Mouse (Mus musculus) intestine, embryonic 15.5 days (tissue): ENCODE results near the gene Mthfd1l. TPM values are rescaled to one million over a fixed set of nuclear protein-coding genes. Genes with fewer than 3 reads are reported as not detected.

Experiments
- ATAC-seq: fragments of 200-750 bp; cut with Nextera tagmentation; 2 replicates; pipeline ENCODE4 v1.8.0; 2017; ENCODE audit warnings: moderate TSS enrichment, moderate library complexity
- H3K27ac ChIP-seq: fragments of 300-500 bp; sonication (generic); 2 replicates; pipeline ENCODE4 v1.5.1; 2015; ENCODE audit warnings: mild to moderate bottlenecking, inconsistent platforms
- H3K27me3 ChIP-seq: fragments of 300-500 bp; sonication (generic); replicated peaks from 2 replicates; pipeline ENCODE4 v1.6.1; 2015; ENCODE audit warnings: inconsistent platforms
- H3K36me3 ChIP-seq: fragments of 300-500 bp; sonication (generic); 2 replicates; pipeline ENCODE4 v1.6.1; 2015; ENCODE audit warnings: inconsistent platforms
- H3K4me1 ChIP-seq: fragments of 300-500 bp; sonication (generic); replicated peaks from 2 replicates; pipeline ENCODE4 v1.6.1; 2015; ENCODE audit warnings: inconsistent platforms
- H3K4me2 ChIP-seq: fragments of 300-500 bp; sonication (generic); replicated peaks from 2 replicates; pipeline ENCODE4 v1.6.1; 2015; ENCODE audit warnings: mild to moderate bottlenecking, inconsistent platforms
- H3K4me3 ChIP-seq: fragments of 300-500 bp; sonication (generic); replicated peaks from 2 replicates; pipeline ENCODE4 v1.5.1; 2015; ENCODE audit warnings: inconsistent platforms
- H3K9ac ChIP-seq: fragments of 300-500 bp; sonication (generic); 2 replicates; pipeline ENCODE4 v1.6.1; 2015; ENCODE audit warnings: inconsistent platforms
- H3K9me3 ChIP-seq: fragments of 300-500 bp; sonication (generic); 2 replicates; pipeline ENCODE4 v1.6.1; 2016; ENCODE audit warnings: inconsistent platforms
- WGBS: fragments of 180-500 bp; shearing (Covaris S2); methylation state at CpG from one replicate; pipeline ENCODE4 v1.1.7; 2015; 5-methylcytosine and 5-hydroxymethylcytosine counted together
- polyA plus RNA-seq: library from polyadenylated mRNA; unstranded; fragments of >200 nt; fragmentation: Nextera tagmentation; extraction: Ambion mirVana; gene quantifications from 2 replicates; pipeline ENCODE4 v1.2.1, GENCODE M21; 2015

Gene Mthfd1l
- polyA plus RNA-seq, result 20.2 and 21.7 TPM in 2 replicates

GRCm38 (mm10) chr10:3972981-3973588 lies at the start of gene Mthfd1l:
TSS of gene Mthfd1l (plus strand) at chr10:3973118.
- H3K9me3 ChIP-seq, result no peaks in the 10 kb centered on the region
- no peaks in the 10 kb centered on the region for H3K36me3 ChIP-seq
- peak within 1 kb of the TSS; percentile 75 for H3K4me3 ChIP-seq
- no peaks in the 10 kb centered on the region for H3K27me3 ChIP-seq
- peaks cover 17% of the 10 kb centered on the region for H3K4me1 ChIP-seq
- peak within 1 kb of the TSS; percentile 97 for H3K27ac ChIP-seq
- WGBS, result under 1% methylated on average over 40 of the region's 40 CpGs
- peak within 1 kb of the TSS; percentile 89 for H3K9ac ChIP-seq
- ATAC-seq, result peak; percentile 85
- peak within 1 kb of the TSS; percentile 87 for H3K4me2 ChIP-seq

- H3K27me3 ChIP-seq, result no peaks in the 10 kb centered on the region
- no peak overlapping the region for H3K27ac ChIP-seq
- no peak overlapping the region for H3K4me3 ChIP-seq
- WGBS, result 70% methylated on average over 4 of the region's 4 CpGs
- H3K36me3 ChIP-seq, result no peaks in the 10 kb centered on the region
- no peaks in the 10 kb centered on the region for H3K9me3 ChIP-seq
- H3K4me2 ChIP-seq, result no peak overlapping the region
- H3K9ac ChIP-seq, result no peak overlapping the region
- no peaks in the 10 kb centered on the region for H3K4me1 ChIP-seq
- no peak for ATAC-seq
These were observed 44.8 kb upstream of the Mthfd1l start for GRCm38 (mm10) chr10:3928008-3928545.

GRCm38 (mm10) chr10:3931831-3932230 lies 41.1 kb upstream of the Mthfd1l start:
- Histone ChIP-seq H3K36me3 (no peaks in the 10 kb centered on the region), H3K9ac (no peak overlapping the region), H3K4me3 (no peak overlapping the region), H3K4me2 (no peak overlapping the region), H3K4me1 (no peaks in the 10 kb centered on the region), H3K27me3 (no peaks in the 10 kb centered on the region), H3K9me3 (no peaks in the 10 kb centered on the region), H3K27ac (no peak overlapping the region)
- no peak for ATAC-seq

- Histone ChIP-seq H3K9me3 (no peaks in the 10 kb centered on the region), H3K27ac (no peak overlapping the region), H3K4me2 (no peak overlapping the region), H3K4me1 (no peaks in the 10 kb centered on the region), H3K9ac (no peak overlapping the region), H3K4me3 (no peak overlapping the region), H3K27me3 (no peaks in the 10 kb centered on the region), H3K36me3 (no peaks in the 10 kb centered on the region)
- WGBS, result 74% methylated on average over 12 of the region's 12 CpGs
- no peak for ATAC-seq
These were observed 39.5 kb upstream of the Mthfd1l start for GRCm38 (mm10) chr10:3933311-3933940.

DNA sequence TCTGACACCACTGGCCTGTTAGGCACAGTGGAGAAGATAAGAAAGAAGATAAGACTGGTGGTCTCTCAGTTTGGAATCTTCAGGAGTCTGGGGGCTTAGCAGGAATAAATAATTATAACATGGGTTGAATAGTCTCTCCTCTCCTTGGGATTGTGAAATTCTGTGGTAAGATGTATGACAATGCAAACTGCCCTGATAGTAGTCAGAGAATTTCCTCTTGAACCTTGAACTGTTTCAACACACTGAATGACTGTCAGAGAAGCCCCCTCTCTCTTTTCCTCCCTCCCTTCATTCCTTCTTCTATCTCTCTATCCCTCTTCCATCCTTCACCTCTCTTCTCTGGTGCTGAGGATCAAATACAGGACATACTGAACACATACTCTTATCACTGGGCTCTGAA lies 36.1 kb upstream of the Mthfd1l start:
- no peaks in the 10 kb centered on the region for H3K27me3 ChIP-seq

GRCm38 (mm10) chr10:3939895-3940595 lies 32.9 kb upstream of the Mthfd1l start:
- Histone ChIP-seq H3K27ac (no peak overlapping the region), H3K27me3 (no peaks in the 10 kb centered on the region), H3K4me2 (no peak overlapping the region), H3K4me1 (0 out of 2 replicates have a peak, but pooled peaks cover 6% of the 10 kb centered on the region), H3K9ac (no peak overlapping the region), H3K4me3 (no peak overlapping the region), H3K9me3 (no peaks in the 10 kb centered on the region), H3K36me3 (no peaks in the 10 kb centered on the region)
- ATAC-seq, result no peak
- 84% methylated on average over 11 of the region's 11 CpGs for WGBS

More for the DNA sequence above, 36.1 kb upstream of the Mthfd1l start:
- Histone ChIP-seq H3K9me3 (no peaks in the 10 kb centered on the region), H3K9ac (no peak overlapping the region), H3K4me3 (no peak overlapping the region), H3K4me2 (no peak overlapping the region), H3K4me1 (0 out of 2 replicates have a peak, but pooled peaks cover 6% of the 10 kb centered on the region), H3K36me3 (no peaks in the 10 kb centered on the region), H3K27ac (no peak overlapping the region)
- ATAC-seq, result no peak

- WGBS, result 97% methylated on average over 6 of the region's 6 CpGs
- H3K27me3 ChIP-seq, result no peaks in the 10 kb centered on the region
- no peak for ATAC-seq
- no peak overlapping the region for H3K4me3 ChIP-seq
- H3K4me2 ChIP-seq, result no peak overlapping the region
- H3K9me3 ChIP-seq, result no peaks in the 10 kb centered on the region
- H3K27ac ChIP-seq, result no peak overlapping the region
- H3K4me1 ChIP-seq, result 0 out of 2 replicates have a peak, but pooled peaks cover 6% of the 10 kb centered on the region
- H3K36me3 ChIP-seq, result no peaks in the 10 kb centered on the region
- H3K9ac ChIP-seq, result no peak overlapping the region
These were observed 32.3 kb upstream of the Mthfd1l start for GRCm38 (mm10) chr10:3940596-3940975.

- Histone ChIP-seq H3K9me3 (no peaks in the 10 kb centered on the region), H3K36me3 (no peaks in the 10 kb centered on the region), H3K27ac (peak overlapping the region; percentile 41; the same call in 1 of the 2 replicates), H3K27me3 (no peaks in the 10 kb centered on the region), H3K9ac (no peak overlapping the region), H3K4me3 (no peak overlapping the region), H3K4me2 (no peak overlapping the region), H3K4me1 (0 out of 2 replicates have a peak, but pooled peaks cover 6% of the 10 kb centered on the region)
- 36% methylated on average over 11 of the region's 11 CpGs for WGBS
- ATAC-seq, result peak; percentile 69
These were observed 31.7 kb upstream of the Mthfd1l start for GRCm38 (mm10) chr10:3941054-3941757.

DNA sequence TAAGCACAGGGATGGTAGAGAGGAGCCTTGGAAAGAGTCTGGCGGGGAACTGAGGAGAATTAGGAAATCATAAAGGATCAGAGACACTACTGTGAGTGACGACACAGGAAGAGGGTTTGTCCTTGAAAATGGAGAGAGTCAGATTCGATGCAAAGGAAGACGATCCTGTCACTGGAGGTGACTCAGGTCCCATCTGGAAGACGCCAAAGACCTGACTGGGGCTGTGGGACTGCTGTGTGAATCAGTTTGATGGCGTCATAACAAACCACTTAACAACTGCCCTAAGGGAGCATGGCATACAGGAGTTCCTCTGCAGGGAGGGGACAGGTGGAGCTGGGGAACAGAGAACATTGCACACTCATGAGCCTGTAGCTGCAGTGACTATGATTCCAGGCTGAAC lies 30.6 kb upstream of the Mthfd1l start:
- Histone ChIP-seq H3K9me3 (no peaks in the 10 kb centered on the region), H3K4me1 (0 out of 2 replicates have a peak, but pooled peaks cover 6% of the 10 kb centered on the region), H3K9ac (no peak overlapping the region), H3K36me3 (no peaks in the 10 kb centered on the region), H3K27ac (no peak overlapping the region), H3K4me2 (no peak overlapping the region), H3K27me3 (no peaks in the 10 kb centered on the region), H3K4me3 (no peak overlapping the region)
- no peak for ATAC-seq
- 67% methylated on average over 6 of the region's 6 CpGs for WGBS

DNA sequence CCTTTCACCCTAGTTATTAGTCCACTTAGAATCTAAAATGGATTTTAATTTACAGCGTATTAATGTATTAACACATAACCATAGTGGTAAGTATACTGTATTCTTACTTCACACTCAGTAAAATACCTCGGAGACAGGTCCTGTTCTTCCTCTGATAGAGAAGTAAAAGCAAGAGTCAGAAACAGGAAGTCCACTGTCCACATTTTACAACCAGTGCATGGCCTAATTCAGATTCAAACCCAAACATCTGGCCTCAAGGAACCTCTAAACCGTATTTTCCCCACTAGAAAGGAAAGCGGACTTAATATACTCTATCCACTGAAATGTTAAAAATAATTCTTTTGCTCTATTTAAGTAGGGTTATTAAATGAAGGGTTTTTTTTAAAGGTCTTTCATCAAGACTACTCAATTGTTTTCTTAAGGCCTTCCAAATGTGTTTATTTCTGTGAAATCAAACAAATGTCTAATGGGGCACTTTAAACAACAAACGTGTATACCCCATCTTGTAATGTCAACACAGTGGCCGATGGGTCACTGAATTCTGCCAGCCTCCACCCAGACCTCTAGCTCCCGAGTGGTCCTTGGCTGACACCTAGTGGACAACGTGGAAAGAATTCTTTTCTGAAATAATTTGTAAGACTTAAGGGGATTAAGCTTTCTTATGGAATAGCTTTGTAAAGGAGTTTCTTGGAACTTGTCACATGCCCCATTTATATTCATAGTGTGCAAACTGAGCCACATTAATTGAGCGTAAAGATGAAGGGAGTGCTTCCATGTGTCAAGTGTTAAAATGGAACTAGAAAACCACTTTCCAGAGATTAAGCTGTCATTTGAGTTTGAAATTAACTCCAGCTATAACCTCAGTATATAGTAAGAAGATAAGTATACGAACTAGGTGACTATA lies 29.2 kb upstream of the Mthfd1l start:
- ATAC-seq, result peak; percentile 19
- H3K4me3 ChIP-seq, result no peak overlapping the region
- H3K4me2 ChIP-seq, result no peak overlapping the region
- no peaks in the 10 kb centered on the region for H3K36me3 ChIP-seq
- 0 out of 2 replicates have a peak, but pooled peaks cover 6% of the 10 kb centered on the region for H3K4me1 ChIP-seq
- no peaks in the 10 kb centered on the region for H3K27me3 ChIP-seq
- H3K9ac ChIP-seq, result no peak overlapping the region
- no peak overlapping the region for H3K27ac ChIP-seq
- H3K9me3 ChIP-seq, result no peaks in the 10 kb centered on the region
- 26% methylated on average over 10 of the region's 10 CpGs for WGBS

GRCm38 (mm10) chr10:3946871-3947270 lies 26.0 kb upstream of the Mthfd1l start:
- H3K9ac ChIP-seq, result no peak overlapping the region
- no peaks in the 10 kb centered on the region for H3K27me3 ChIP-seq
- ATAC-seq, result no peak
- no peak overlapping the region for H3K27ac ChIP-seq
- H3K4me3 ChIP-seq, result no peak overlapping the region
- no peaks in the 10 kb centered on the region for H3K9me3 ChIP-seq
- 90% methylated on average over 17 of the region's 17 CpGs for WGBS
- H3K36me3 ChIP-seq, result no peaks in the 10 kb centered on the region
- H3K4me2 ChIP-seq, result no peak overlapping the region
- no peaks in the 10 kb centered on the region for H3K4me1 ChIP-seq
